Mouse (Mus musculus): Measurements from ENCODE around the gene Cadm1. TPM values are rescaled to one million over a fixed set of nuclear protein-coding genes. Genes with fewer than 3 reads are reported as not detected.

Gene Cadm1
- polyA plus RNA-seq, 1 experiment = 70.3 TPM

GRCm38 (mm10) chr9:47645056-47645455 lies 115.1 kb downstream of the Cadm1 start:
- Histone ChIP-seq H3K27ac (ENCODE audit: insufficient read depth, low read length) (no peak overlapping the region), H3K9me3 (replicated peaks; ENCODE audit: control insufficient read depth, insufficient read depth, low read length, poor library complexity, severe bottlenecking) (no peaks in the 10 kb centered on the region), H3K27me3 (ENCODE audit: control insufficient read depth, insufficient read depth, low read length, poor library complexity, severe bottlenecking) (no peaks in the 10 kb centered on the region), H3K4me3 (ENCODE audit: low read depth, low read length) (no peak overlapping the region), H3K4me1 (ENCODE audit: control insufficient read depth, insufficient read depth, low read length) (no peaks in the 10 kb centered on the region), H3K36me3 (ENCODE audit: control insufficient read depth, insufficient read depth, low read length, poor library complexity, severe bottlenecking) (no peaks in the 10 kb centered on the region), H3K9ac (ENCODE audit: low read depth, poor library complexity, severe bottlenecking) (no peak overlapping the region)
- TF ChIP-seq POLR2A (IDR thresholded peaks at IDR 0.05; ENCODE audit: insufficient read depth, low read length) = no peak
- TF ChIP-seq CTCF (IDR thresholded peaks at IDR 0.05; ENCODE audit: low read depth, low read length) = no peak
- no peak for TF ChIP-seq EP300 (IDR thresholded peaks at IDR 0.05; ENCODE audit: insufficient read depth, low read depth, low read length)

GRCm38 (mm10) chr9:47651431-47651830 lies 121.5 kb downstream of the Cadm1 start:
- H3K27ac ChIP-seq (ENCODE audit: insufficient read depth, low read length) = no peak overlapping the region
- no peaks in the 10 kb centered on the region for H3K4me1 ChIP-seq (ENCODE audit: control insufficient read depth, insufficient read depth, low read length)
- no peak overlapping the region for H3K9ac ChIP-seq (ENCODE audit: low read depth, poor library complexity, severe bottlenecking)
- H3K9me3 ChIP-seq (replicated peaks; ENCODE audit: control insufficient read depth, insufficient read depth, low read length, poor library complexity, severe bottlenecking) = no peaks in the 10 kb centered on the region
- no peaks in the 10 kb centered on the region for H3K27me3 ChIP-seq (ENCODE audit: control insufficient read depth, insufficient read depth, low read length, poor library complexity, severe bottlenecking)
- no peaks in the 10 kb centered on the region for H3K36me3 ChIP-seq (ENCODE audit: control insufficient read depth, insufficient read depth, low read length, poor library complexity, severe bottlenecking)
- no peak overlapping the region for H3K4me3 ChIP-seq (ENCODE audit: low read depth, low read length)
- TF ChIP-seq EP300 (IDR thresholded peaks at IDR 0.05; ENCODE audit: insufficient read depth, low read depth, low read length) (no peak), CTCF (IDR thresholded peaks at IDR 0.05; ENCODE audit: low read depth, low read length) (no peak), POLR2A (IDR thresholded peaks at IDR 0.05; ENCODE audit: insufficient read depth, low read length) (no peak)

- TF ChIP-seq POLR2A (IDR thresholded peaks at IDR 0.05; ENCODE audit: insufficient read depth, low read length) (no peak), EP300 (IDR thresholded peaks at IDR 0.05; ENCODE audit: insufficient read depth, low read depth, low read length) (no peak), CTCF (IDR thresholded peaks at IDR 0.05; ENCODE audit: low read depth, low read length) (no peak)
- Histone ChIP-seq H3K36me3 (ENCODE audit: control insufficient read depth, insufficient read depth, low read length, poor library complexity, severe bottlenecking) (no peaks in the 10 kb centered on the region), H3K9me3 (replicated peaks; ENCODE audit: control insufficient read depth, insufficient read depth, low read length, poor library complexity, severe bottlenecking) (no peaks in the 10 kb centered on the region), H3K27ac (ENCODE audit: insufficient read depth, low read length) (no peak overlapping the region), H3K4me1 (ENCODE audit: control insufficient read depth, insufficient read depth, low read length) (no peaks in the 10 kb centered on the region), H3K9ac (ENCODE audit: low read depth, poor library complexity, severe bottlenecking) (no peak overlapping the region), H3K27me3 (ENCODE audit: control insufficient read depth, insufficient read depth, low read length, poor library complexity, severe bottlenecking) (no peaks in the 10 kb centered on the region), H3K4me3 (ENCODE audit: low read depth, low read length) (no peak overlapping the region)
These were observed 122.2 kb downstream of the Cadm1 start for GRCm38 (mm10) chr9:47652203-47652602.

GRCm38 (mm10) chr9:47652936-47653335 lies 123.0 kb downstream of the Cadm1 start:
- no peak for TF ChIP-seq POLR2A (IDR thresholded peaks at IDR 0.05; ENCODE audit: insufficient read depth, low read length)
- no peak for TF ChIP-seq EP300 (IDR thresholded peaks at IDR 0.05; ENCODE audit: insufficient read depth, low read depth, low read length)
- TF ChIP-seq CTCF (IDR thresholded peaks at IDR 0.05; ENCODE audit: low read depth, low read length) = no peak
- Histone ChIP-seq H3K4me3 (ENCODE audit: low read depth, low read length) (no peak overlapping the region), H3K9ac (ENCODE audit: low read depth, poor library complexity, severe bottlenecking) (no peak overlapping the region), H3K9me3 (replicated peaks; ENCODE audit: control insufficient read depth, insufficient read depth, low read length, poor library complexity, severe bottlenecking) (no peaks in the 10 kb centered on the region), H3K27me3 (ENCODE audit: control insufficient read depth, insufficient read depth, low read length, poor library complexity, severe bottlenecking) (no peaks in the 10 kb centered on the region), H3K27ac (ENCODE audit: insufficient read depth, low read length) (no peak overlapping the region), H3K4me1 (ENCODE audit: control insufficient read depth, insufficient read depth, low read length) (no peaks in the 10 kb centered on the region), H3K36me3 (ENCODE audit: control insufficient read depth, insufficient read depth, low read length, poor library complexity, severe bottlenecking) (no peaks in the 10 kb centered on the region)

- H3K27ac ChIP-seq (ENCODE audit: insufficient read depth, low read length) = no peak overlapping the region
- no peak overlapping the region for H3K4me3 ChIP-seq (ENCODE audit: low read depth, low read length)
- no peak for TF ChIP-seq EP300 (IDR thresholded peaks at IDR 0.05; ENCODE audit: insufficient read depth, low read depth, low read length)
- TF ChIP-seq CTCF (IDR thresholded peaks at IDR 0.05; ENCODE audit: low read depth, low read length) = no peak
- TF ChIP-seq POLR2A (IDR thresholded peaks at IDR 0.05; ENCODE audit: insufficient read depth, low read length) = no peak
- no peaks in the 10 kb centered on the region for H3K4me1 ChIP-seq (ENCODE audit: control insufficient read depth, insufficient read depth, low read length)
- no peaks in the 10 kb centered on the region for H3K36me3 ChIP-seq (ENCODE audit: control insufficient read depth, insufficient read depth, low read length, poor library complexity, severe bottlenecking)
- H3K9me3 ChIP-seq (replicated peaks; ENCODE audit: control insufficient read depth, insufficient read depth, low read length, poor library complexity, severe bottlenecking) = no peaks in the 10 kb centered on the region
- no peaks in the 10 kb centered on the region for H3K27me3 ChIP-seq (ENCODE audit: control insufficient read depth, insufficient read depth, low read length, poor library complexity, severe bottlenecking)
- no peak overlapping the region for H3K9ac ChIP-seq (ENCODE audit: low read depth, poor library complexity, severe bottlenecking)
These were observed 129.6 kb downstream of the Cadm1 start for GRCm38 (mm10) chr9:47659366-47660090.

GRCm38 (mm10) chr9:47661611-47662010 lies 131.6 kb downstream of the Cadm1 start:
- Histone ChIP-seq H3K4me3 (ENCODE audit: low read depth, low read length) (no peak overlapping the region), H3K27ac (ENCODE audit: insufficient read depth, low read length) (no peak overlapping the region), H3K9ac (ENCODE audit: low read depth, poor library complexity, severe bottlenecking) (no peak overlapping the region), H3K27me3 (ENCODE audit: control insufficient read depth, insufficient read depth, low read length, poor library complexity, severe bottlenecking) (no peaks in the 10 kb centered on the region), H3K9me3 (replicated peaks; ENCODE audit: control insufficient read depth, insufficient read depth, low read length, poor library complexity, severe bottlenecking) (no peaks in the 10 kb centered on the region), H3K4me1 (ENCODE audit: control insufficient read depth, insufficient read depth, low read length) (no peaks in the 10 kb centered on the region), H3K36me3 (ENCODE audit: control insufficient read depth, insufficient read depth, low read length, poor library complexity, severe bottlenecking) (no peaks in the 10 kb centered on the region)
- TF ChIP-seq CTCF (IDR thresholded peaks at IDR 0.05; ENCODE audit: low read depth, low read length) = no peak
- TF ChIP-seq POLR2A (IDR thresholded peaks at IDR 0.05; ENCODE audit: insufficient read depth, low read length) = no peak
- TF ChIP-seq EP300 (IDR thresholded peaks at IDR 0.05; ENCODE audit: insufficient read depth, low read depth, low read length) = no peak

Measured in ES-Bruce4 (cell line).